ENCODE assay signal across 9 mouse cellular contexts in genomic region chr16:25963856-25964255, GRCm38 (mm10).
DNase-seq lines count a peak whose midpoint lies in the region; ATAC-seq lines count a peak whose summit lies in the region.
"Had no signal": no experiment of that assay in that cellular context is flagged by ENCODE, and none has a peak within 500 bp of the region (broad histone marks: within the 10 kb centered on the region; RNA-seq: fewer than 3 reads in every experiment).

No protein-coding gene starts in this region.

- 18% methylated on average over 3 of the region's 3 CpGs for WGBS in kidney, embryonic 16.5 days

- no peaks in the 10 kb centered on the region for H3K27me3 ChIP-seq in kidney, embryonic 16.5 days (ENCODE audit: insufficient read depth, low read length)

- intact Hi-C loops in gastrocnemius, postnatal 14 days (cut with DNase I; ENCODE audit: low total_unique reads): no loop called here
- intact Hi-C loops in left cerebral cortex, postnatal 36 days (cut with DNase I): loop anchor here (10.0 kb wide), 1 partner anchor 411 kb away; the partner anchor contains the start of gene Cldn1

- H3K9me3 ChIP-seq in kidney, embryonic 16.5 days (ENCODE audit: low read length): no peaks in the 10 kb centered on the region
- H3K9me3 ChIP-seq: midbrain, embryonic 12.5 days had no signal

- H3K4me2 ChIP-seq in kidney, embryonic 16.5 days (replicated peaks; ENCODE audit: low read depth, low read length): no peak overlapping the region
- H3K4me2 ChIP-seq: midbrain, embryonic 12.5 days had no signal

- H3K36me3 ChIP-seq in kidney, embryonic 16.5 days (ENCODE audit: insufficient read depth, low read length): peaks cover 4% of the 10 kb centered on the region; the same call in 1 of the 2 replicates
- H3K36me3 ChIP-seq: midbrain, embryonic 12.5 days had no signal

- no peak for ATAC-seq in kidney, embryonic 16.5 days (ENCODE audit: low FRiP score, low TSS enrichment)

- H3K4me3 ChIP-seq in kidney, embryonic 16.5 days (ENCODE audit: low read length): no peak overlapping the region
- H3K4me3 ChIP-seq: midbrain, embryonic 12.5 days had no signal

- H3K4me1 ChIP-seq in kidney, embryonic 16.5 days (ENCODE audit: insufficient read depth, low read length): no peaks in the 10 kb centered on the region
- H3K4me1 ChIP-seq: midbrain, embryonic 12.5 days had no signal

- no peak overlapping the region for H3K27ac ChIP-seq in kidney, embryonic 16.5 days (ENCODE audit: low read length)
- H3K27ac ChIP-seq: midbrain, embryonic 12.5 days had no signal

- DNase-seq in kidney, adult 8-10 months: peak; percentile 53 to 68
- peak; percentile 26 for DNase-seq in MN1 (ENCODE audit: low spot score)
- peak; percentile 34 for DNase-seq in c-Kit-positive CD71-positive TER-119-negative erythroid progenitor cells, embryonic 14.5 days (ENCODE audit: low read depth)
- peak; percentile 29 for DNase-seq in gastrocnemius, postnatal 14 days
- peak; percentile 24 to 50 for DNase-seq in left cerebral cortex, postnatal 36 days (ENCODE audit: low spot score in 2 of 2)
- DNase-seq in retina, adult 2 months (ENCODE audit: low read depth, low spot score): peak; percentile 11
- no peak for DNase-seq in urinary bladder, adult 18-20 months (ENCODE audit: low spot score in 2 of 2)

- H3K9ac ChIP-seq in kidney, embryonic 16.5 days (replicated peaks; ENCODE audit: low read length): no peak overlapping the region
- H3K9ac ChIP-seq: midbrain, embryonic 12.5 days had no signal

Comparison
In these comparisons a context has a peak if more than half of its experiments do, and no peak if none do; other contexts are left out.
1. DNase-seq: peak in kidney, adult 8-10 months (2 of 2), MN1 (single experiment), c-Kit-positive CD71-positive TER-119-negative erythroid progenitor cells, embryonic 14.5 days (single experiment), gastrocnemius, postnatal 14 days (single experiment), left cerebral cortex, postnatal 36 days (2 of 2) and retina, adult 2 months (single experiment); none in urinary bladder, adult 18-20 months (0 of 2).